Mouse (Mus musculus) neural tube, embryonic 10.5 days (tissue): ENCODE measurements at regions not wholly inside any gene's neighbourhood (a gene's known extent, or its start where the extent isn't known, plus 50 kb on each side); places are given as distances from the start of the nearest gene placed in this dataset.

ENCODE experiments used
- DNase-seq: peaks from one replicate; pipeline ENCODE4 v3.0.0-alpha.2; 2017; ENCODE audit warnings: low spot score; ENCODE audit errors: extremely low spot score

- no peak for DNase-seq
Measured at GRCm38 (mm10) chr7:34506816-34507215, 113.7 kb upstream of the Lsm14a start.

- DNase-seq = no peak
Measured at GRCm38 (mm10) chr7:34493892-34494291, 100.8 kb upstream of the Lsm14a start.

- DNase-seq = no peak
Measured at GRCm38 (mm10) chr7:34484908-34485598, 91.9 kb upstream of the Lsm14a start.

- DNase-seq = no peak
Measured at GRCm38 (mm10) chr7:34483368-34483767, 90.3 kb upstream of the Lsm14a start.

- no peak for DNase-seq
Measured at GRCm38 (mm10) chr7:34480771-34481170, 87.7 kb upstream of the Lsm14a start.

- DNase-seq = no peak
Measured at GRCm38 (mm10) chr7:34471003-34471402, 77.9 kb upstream of the Lsm14a start.

- peak; percentile 19 for DNase-seq
Measured at GRCm38 (mm10) chr7:34462069-34462468, 69.0 kb upstream of the Lsm14a start.

- DNase-seq = no peak
Measured at GRCm38 (mm10) chr7:34459834-34460495, 66.8 kb upstream of the Lsm14a start.

- DNase-seq = no peak
Measured at GRCm38 (mm10) chr7:34458851-34459250, 65.7 kb upstream of the Lsm14a start.

- DNase-seq = no peak
Measured at GRCm38 (mm10) chr7:34448364-34448763, 55.2 kb upstream of the Lsm14a start.

- DNase-seq = no peak
Measured at GRCm38 (mm10) chr7:34444263-34444662, 51.1 kb upstream of the Lsm14a start.
